Mouse (Mus musculus): Measurements from ENCODE around the gene Cd24a. TPM values are rescaled to one million over a fixed set of nuclear protein-coding genes. Genes with fewer than 3 reads are reported as not detected.

Gene Cd24a
- total and polyA plus RNA-seq, 3 experiments = 469 to 2,766 (median 2,120) TPM

DNA sequence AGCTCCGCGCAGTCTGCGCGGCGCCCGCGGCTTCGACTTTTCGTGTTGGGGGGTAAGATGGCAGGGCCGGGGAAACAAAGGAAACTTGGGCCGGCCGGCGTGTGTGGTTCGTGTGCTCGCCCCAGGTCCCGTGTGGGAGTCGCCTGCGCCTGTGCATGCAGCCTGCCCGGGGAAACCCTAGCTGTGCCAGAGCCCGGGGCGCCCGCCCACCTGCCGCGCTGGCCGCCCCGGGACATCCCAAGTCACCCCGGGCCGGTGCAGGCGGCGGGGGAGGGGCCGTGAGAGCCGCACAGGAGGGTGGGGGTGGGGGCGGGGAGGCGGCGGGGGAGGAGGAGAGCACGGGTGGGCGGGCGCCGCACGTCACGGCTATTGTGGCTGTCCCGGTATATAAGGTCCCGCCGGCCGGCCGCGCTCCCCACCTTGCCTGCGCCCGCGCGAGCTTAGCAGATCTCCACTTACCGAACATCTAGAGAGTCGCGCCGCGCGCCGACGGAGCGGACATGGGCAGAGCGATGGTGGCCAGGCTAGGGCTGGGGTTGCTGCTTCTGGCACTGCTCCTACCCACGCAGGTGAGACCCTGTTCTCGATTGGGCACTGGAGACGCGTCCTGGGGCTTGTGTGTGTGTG is 783 bp downstream of the Cd24a start (continued):
- TF ChIP-seq KAT2A (IDR thresholded peaks at IDR 0.05; ENCODE audit: insufficient replicate concordance, low read length) = 0 out of 2 replicates have a peak, but pooled peaks have one; percentile 33
- no peak for TF ChIP-seq MAX (IDR thresholded peaks at IDR 0.05; ENCODE audit: low read length)
- TF ChIP-seq EP300 (IDR thresholded peaks at IDR 0.05; ENCODE audit: low read length) = no peak
- no peak for TF ChIP-seq E2F4 (IDR thresholded peaks at IDR 0.05; ENCODE audit: insufficient replicate concordance, low read depth, low read length)
- TF ChIP-seq ZKSCAN1 (IDR thresholded peaks at IDR 0.05; ENCODE audit: borderline replicate concordance, low read depth, low read length) = no peak
- TF ChIP-seq JUND (conservative IDR thresholded peaks at IDR 0.05; ENCODE audit: low read depth, low read length) = no peak
- TF ChIP-seq IRF4 (IDR thresholded peaks at IDR 0.05; ENCODE audit: low read depth, low read length) = peak; percentile 39; the same call in 1 of the 2 replicates
- TF ChIP-seq UBTF (IDR thresholded peaks at IDR 0.05; ENCODE audit: low read depth, low read length) = 0 out of 2 replicates have a peak, but pooled peaks have one; percentile 84
- no peak; the same call in 1 of the 2 replicates for TF ChIP-seq ELF1 (IDR thresholded peaks at IDR 0.05; ENCODE audit: low read depth, low read length)

DNA sequence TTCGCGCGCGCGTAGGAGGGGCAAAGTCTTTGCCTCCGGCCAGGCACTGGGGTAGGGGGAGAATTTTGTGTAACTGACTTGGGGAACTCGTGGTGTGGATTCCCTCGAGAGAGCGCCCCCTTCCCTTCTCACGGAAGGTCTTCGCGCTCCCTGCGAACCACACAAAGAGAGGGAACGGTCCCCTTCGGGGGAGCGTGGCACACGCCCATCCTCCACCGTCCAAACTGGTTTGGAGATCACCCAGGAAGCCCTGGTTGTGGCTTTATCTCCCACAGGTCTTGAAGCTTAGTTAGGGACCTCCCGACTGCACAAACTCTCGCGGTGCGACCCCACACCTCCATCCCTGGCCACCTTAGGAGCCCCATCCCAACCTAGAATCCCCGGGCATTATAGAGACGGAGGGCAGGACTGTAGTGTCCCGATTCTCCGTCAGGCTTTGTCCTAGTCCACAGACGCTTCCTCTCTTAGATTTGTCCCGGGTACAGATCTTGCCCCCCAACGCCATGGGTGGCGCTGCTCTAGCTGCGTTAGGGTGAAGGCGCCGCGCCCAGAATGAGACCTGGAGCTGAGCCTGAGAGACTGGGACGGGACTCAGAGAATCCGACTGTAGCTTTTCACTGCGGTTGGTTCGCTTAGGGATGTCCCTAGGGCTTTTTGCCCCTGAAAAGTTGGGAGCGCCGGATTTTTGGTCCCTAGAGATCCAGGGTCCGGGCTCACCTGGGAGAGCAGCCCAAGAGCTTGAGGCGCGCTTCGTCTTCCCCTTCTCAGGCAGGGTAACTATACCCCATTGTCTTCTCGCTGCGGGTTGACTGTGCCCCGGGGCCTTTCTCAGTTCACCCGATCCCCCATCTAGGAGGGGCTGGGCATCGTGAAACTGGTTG is 1.5 kb downstream of the Cd24a start:
- Histone ChIP-seq H3K79me2 (replicated peaks; ENCODE audit: control insufficient read depth, extremely low read depth, insufficient read depth, poor library complexity, severe bottlenecking) (peaks cover 40% of the 10 kb centered on the region), H3K9ac (ENCODE audit: insufficient read depth, low read depth) (peak overlapping the region; percentile 88), H3K4me2 (ENCODE audit: insufficient read depth, low read depth, poor library complexity, severe bottlenecking) (peak overlapping the region; percentile 48; the same call in 1 of the 2 replicates), H3K4me3 (replicated peaks in 1 of 3; ENCODE audit: low read depth in 2 of 3, low read length in 2 of 3, poor library complexity in 1 of 3) (peak overlapping the region; percentile 68 to 96 (median 95)), H3K4me1 (ENCODE audit: control insufficient read depth in 1 of 2, insufficient read depth in 2 of 2) (peaks cover 7 to 43% of the 10 kb centered on the region in 2 experiments; a peak in 3 of 4 replicates), H3K27ac (ENCODE audit: insufficient read depth, low read depth) (peak overlapping the region; percentile 80), H3K9me3 (replicated peaks; ENCODE audit: low read length) (peaks cover 2% of the 10 kb centered on the region), H3K36me3 (replicated peaks in 1 of 2; ENCODE audit: control insufficient read depth in 1 of 2, insufficient read depth in 1 of 2, low read length in 1 of 2) (peaks cover 17 to 30% of the 10 kb centered on the region in 2 experiments), H3K27me3 (replicated peaks) (no peaks in the 10 kb centered on the region)
- no peak for TF ChIP-seq RCOR1 (conservative IDR thresholded peaks at IDR 0.05; ENCODE audit: low read depth, low read length)
- TF ChIP-seq RAD21 (IDR thresholded peaks at IDR 0.05; ENCODE audit: low read depth, low read length) = peak; percentile 5
- TF ChIP-seq CTCF (conservative IDR thresholded peaks at IDR 0.05 in 1 of 2, IDR thresholded peaks at IDR 0.05 in 1 of 2; ENCODE audit: low read depth in 2 of 2, low read length in 2 of 2) = peak in 1 of 2 experiments; percentile 48; a peak in 2 of 4 replicates
- TF ChIP-seq TCF12 (IDR thresholded peaks at IDR 0.05; ENCODE audit: low read depth, low read length) = peak; percentile 26; the same call in 1 of the 2 replicates
- peak; percentile 52; the same call in 1 of the 2 replicates for TF ChIP-seq UBTF (IDR thresholded peaks at IDR 0.05; ENCODE audit: low read depth, low read length)
- TF ChIP-seq ZC3H11A (IDR thresholded peaks at IDR 0.05; ENCODE audit: low read depth, low read length) = no peak
- no peak for TF ChIP-seq ZNF384 (IDR thresholded peaks at IDR 0.05; ENCODE audit: low read depth, low read length)
- TF ChIP-seq MXI1 (IDR thresholded peaks at IDR 0.05; ENCODE audit: low read depth, low read length) = peak; percentile 54
- peak; percentile 36; the same call in 1 of the 2 replicates for TF ChIP-seq POLR2AphosphoS2 (IDR thresholded peaks at IDR 0.05; ENCODE audit: low read depth, low read length)
- 0 out of 2 replicates have a peak, but pooled peaks have one; percentile 20 for TF ChIP-seq IRF4 (IDR thresholded peaks at IDR 0.05; ENCODE audit: low read depth, low read length)
- peak; percentile 52; the same call in 1 of the 2 replicates for TF ChIP-seq MAX (IDR thresholded peaks at IDR 0.05; ENCODE audit: low read length)
- TF ChIP-seq ELF1 (IDR thresholded peaks at IDR 0.05; ENCODE audit: low read depth, low read length) = peak; percentile 19; the same call in 1 of the 2 replicates
- peak; percentile 5; the same call in 1 of the 2 replicates for TF ChIP-seq SMC3 (IDR thresholded peaks at IDR 0.05; ENCODE audit: low read depth, low read length)
- peak; percentile 52 for DNase-seq (ENCODE audit: extremely low read depth)
- dilution Hi-C loops (cut with MboI; ENCODE audit: extremely low pct_ligation_motif_present, extremely low pct_unique_long_range_greater_than_20kb, low sequenced_read_pairs) = no loop called here
- in situ Hi-C loops (cut with MboI; ENCODE audit: low pct_ligation_motif_present, low pct_unique_long_range_greater_than_20kb, low sequenced_read_pairs) = loop anchor here (5.0 to 10.0 kb wide), 4 partner anchors 163 to 485 kb away; no protein-coding TSS in a partner anchor
